Mouse (Mus musculus) midbrain, embryonic 13.5 days (tissue): ENCODE measurements around the gene Cd40. TPM values are rescaled to one million over a fixed set of nuclear protein-coding genes. Genes with fewer than 3 reads are reported as not detected.
A peak's percentile ranks its signal among the peaks of the same experiment; 100 is the strongest.

Experiments
- ATAC-seq: fragments of 200-750 bp; cut with Nextera tagmentation; 2 replicates; pipeline ENCODE4 v1.8.0; 2017; ENCODE audit warnings: mild to moderate bottlenecking, moderate TSS enrichment, moderate library complexity
- H3K27ac ChIP-seq: fragments of 300-500 bp; sonication (generic); 2 replicates; pipeline ENCODE4 v1.5.1; 2015; ENCODE audit warnings: inconsistent platforms, mild to moderate bottlenecking, moderate library complexity
- H3K27me3 ChIP-seq: fragments of 300-500 bp; sonication (generic); 2 replicates; pipeline ENCODE4 v1.6.1; 2015; ENCODE audit warnings: mild to moderate bottlenecking, inconsistent platforms
- H3K36me3 ChIP-seq: fragments of 300-500 bp; sonication (generic); 2 replicates; pipeline ENCODE4 v1.6.1; 2015; ENCODE audit warnings: mild to moderate bottlenecking, inconsistent platforms
- H3K4me1 ChIP-seq: fragments of 300-500 bp; sonication (generic); replicated peaks from 2 replicates; pipeline ENCODE4 v1.6.1; 2015; ENCODE audit warnings: inconsistent platforms
- H3K4me2 ChIP-seq: fragments of 300-500 bp; sonication (generic); replicated peaks from 2 replicates; pipeline ENCODE4 v1.6.1; 2015; ENCODE audit warnings: moderate library complexity, mild to moderate bottlenecking, inconsistent platforms
- H3K4me3 ChIP-seq: fragments of 300-500 bp; sonication (generic); replicated peaks from 2 replicates; pipeline ENCODE4 v1.5.1; 2015; ENCODE audit warnings: mild to moderate bottlenecking, inconsistent platforms
- H3K9ac ChIP-seq: fragments of 300-500 bp; sonication (generic); replicated peaks from 2 replicates; pipeline ENCODE4 v1.6.1; 2015; ENCODE audit warnings: mild to moderate bottlenecking, inconsistent platforms
- H3K9me3 ChIP-seq: fragments of 300-500 bp; sonication (generic); 2 replicates; pipeline ENCODE4 v1.6.1; 2016; ENCODE audit warnings: mild to moderate bottlenecking, inconsistent platforms
- whole genome bisulfite sequencing: fragments of 180-500 bp; shearing (Covaris S2); methylation state at CpG from one replicate; pipeline ENCODE4 v1.1.7; 2015; 5-methylcytosine and 5-hydroxymethylcytosine counted together
- polyA plus RNA-seq: library from polyadenylated mRNA; unstranded; fragments of >200 nt; fragmentation: Nextera tagmentation; extraction: Ambion mirVana; gene quantifications from 2 replicates; pipeline ENCODE4 v1.2.1, GENCODE M21; 2015

Cd40 gene
- polyA plus RNA-seq, 1 experiment from 2014 or later, result 7.6 TPM

- Histone ChIP-seq H3K9ac (no peak overlapping the region), H3K9me3 (no peaks in the 10 kb centered on the region), H3K36me3 (no peaks in the 10 kb centered on the region), H3K27ac (no peak overlapping the region), H3K4me1 (peaks cover 28% of the 10 kb centered on the region), H3K27me3 (peaks cover 85% of the 10 kb centered on the region), H3K4me3 (no peak overlapping the region), H3K4me2 (no peak overlapping the region)
- 0 out of 2 replicates have a peak, but pooled peaks have one; percentile 21 for ATAC-seq
- WGBS, result 20% methylated on average over 11 of the region's 11 CpGs
Observed at GRCm38 (mm10) chr2:165113733-165114132, 58.3 kb downstream of the Cd40 start.

- no peak overlapping the region for H3K4me2 ChIP-seq
- H3K4me1 ChIP-seq, result peaks cover 29% of the 10 kb centered on the region
- ATAC-seq, result no peak; the same call in 1 of the 2 replicates
- no peak overlapping the region for H3K27ac ChIP-seq
- no peaks in the 10 kb centered on the region for H3K9me3 ChIP-seq
- 83% methylated on average over 9 of the region's 9 CpGs for WGBS
- no peak overlapping the region for H3K4me3 ChIP-seq
- peaks cover 29% of the 10 kb centered on the region for H3K27me3 ChIP-seq
- H3K9ac ChIP-seq, result no peak overlapping the region
- 0 out of 2 replicates have a peak, but pooled peaks cover 4% of the 10 kb centered on the region for H3K36me3 ChIP-seq
Observed at GRCm38 (mm10) chr2:165120765-165121164, 65.3 kb downstream of the Cd40 start.

- 0 out of 2 replicates have a peak, but pooled peaks cover 4% of the 10 kb centered on the region for H3K36me3 ChIP-seq
- no peak overlapping the region for H3K4me3 ChIP-seq
- no peak overlapping the region for H3K9ac ChIP-seq
- ATAC-seq, result peak; percentile 41; the same call in 1 of the 2 replicates
- no peaks in the 10 kb centered on the region for H3K9me3 ChIP-seq
- H3K27ac ChIP-seq, result no peak overlapping the region
- peaks cover 24% of the 10 kb centered on the region for H3K27me3 ChIP-seq
- WGBS, result 39% methylated on average over 10 of the region's 10 CpGs
- no peak overlapping the region for H3K4me2 ChIP-seq
- H3K4me1 ChIP-seq, result peaks cover 31% of the 10 kb centered on the region
Observed at GRCm38 (mm10) chr2:165121206-165121840, 65.9 kb downstream of the Cd40 start.

Other genes with a start within 250 kb of the Cd40 start
- gene Zswim1, start 232.9 kb upstream of the Cd40 start, polyA plus RNA-seq, result 25.4 and 25.8 TPM in 2 replicates
- gene Spata25, start 227.1 kb upstream of the Cd40 start, polyA plus RNA-seq, result not detected in 2 replicates
- gene Ctsa, start 222.8 kb upstream of the Cd40 start, polyA plus RNA-seq, result 92.0 and 94.2 TPM in 2 replicates
- 4.7 TPM in 2 replicates for gene Neurl2, start 222.2 kb upstream of the Cd40 start, polyA plus RNA-seq
- gene Pltp, start 197.9 kb upstream of the Cd40 start, polyA plus RNA-seq, result 69.1 and 96.1 TPM in 2 replicates
- gene Pcif1, start 176.3 kb upstream of the Cd40 start, polyA plus RNA-seq, result 98.1 and 108 TPM in 2 replicates
- 13.5 and 15.1 TPM in 2 replicates for gene Zfp335, start 143.9 kb upstream of the Cd40 start, polyA plus RNA-seq
- 17.2 and 19.5 TPM in 2 replicates for gene Mmp9, start 114.8 kb upstream of the Cd40 start, polyA plus RNA-seq
- gene Slc12a5, start 94.8 kb upstream of the Cd40 start, polyA plus RNA-seq, result 19.7 and 20.2 TPM in 2 replicates
- gene Ncoa5, start 20.8 kb upstream of the Cd40 start, polyA plus RNA-seq, result 132 and 137 TPM in 2 replicates
- gene 1700025C18Rik, start 35.1 kb downstream of the Cd40 start, polyA plus RNA-seq, result not detected in 2 replicates
- 10.4 and 15.7 TPM in 2 replicates for gene Cdh22, start 179.2 kb downstream of the Cd40 start, polyA plus RNA-seq
- gene Slc35c2, start 232.2 kb downstream of the Cd40 start, polyA plus RNA-seq, result 69.6 and 73.8 TPM in 2 replicates